Mouse (Mus musculus) bone marrow, adult 2 months (tissue): ENCODE results near the gene Ctsa. TPM values are rescaled to one million over a fixed set of nuclear protein-coding genes. Genes with fewer than 3 reads are reported as not detected.
"Not testable (repeated sequence)": the region's sequence is repeated elsewhere in the genome, so short reads cannot be mapped to it uniquely, and the experiment has no call there.

Experiments
- H3K27ac ChIP-seq: fragments of 200-500 bp; 2 replicates; pipeline ENCODE4 v1.5.1; 2012; ENCODE audit warnings: low read depth, mild to moderate bottlenecking, control low read depth, inconsistent platforms, low read length; ENCODE audit not compliant: control insufficient read depth, poor library complexity, insufficient read depth
- H3K4me1 ChIP-seq: fragments of 200-500 bp; 2 replicates; pipeline ENCODE4 v1.6.1; 2011; ENCODE audit warnings: low read length; ENCODE audit not compliant: control insufficient read depth, insufficient read depth
- H3K4me3 ChIP-seq: fragments of 200-500 bp; replicated peaks from 2 replicates; pipeline ENCODE3; 2011; ENCODE audit warnings: mild to moderate bottlenecking, low read depth, low read length, control low read depth; ENCODE audit not compliant: control insufficient read depth
- CTCF ChIP-seq: fragments of 200-500 bp; IDR thresholded peaks from 2 replicates; pipeline ENCODE4 v1.5.1; 2011; ENCODE audit warnings: low read length, control low read depth; ENCODE audit not compliant: control insufficient read depth, insufficient read depth
- POLR2A ChIP-seq: fragments of 200-500 bp; IDR thresholded peaks from 2 replicates; pipeline ENCODE4 v1.6.1; 2011; ENCODE audit warnings: low read depth, mild to moderate bottlenecking, control low read depth, low read length, borderline replicate concordance; ENCODE audit not compliant: control insufficient read depth
- WGBS: fragments of 180-500 bp; shearing (Covaris S2); methylation state at CpG from one replicate; pipeline ENCODE4 v1.1.7; 2018; 5-methylcytosine and 5-hydroxymethylcytosine counted together
- polyA plus RNA-seq: library from polyadenylated mRNA; stranded (reverse); fragments of >200 nt; gene quantifications from 2 replicates; pipeline ENCODE4 v1.2.4, GENCODE M21; 2011; ENCODE audit warnings: low replicate concordance; ENCODE audit not compliant: missing spikeins, insufficient read depth, insufficient read length

Gene Ctsa
- polyA plus RNA-seq, 1 experiment: 109 TPM

DNA sequence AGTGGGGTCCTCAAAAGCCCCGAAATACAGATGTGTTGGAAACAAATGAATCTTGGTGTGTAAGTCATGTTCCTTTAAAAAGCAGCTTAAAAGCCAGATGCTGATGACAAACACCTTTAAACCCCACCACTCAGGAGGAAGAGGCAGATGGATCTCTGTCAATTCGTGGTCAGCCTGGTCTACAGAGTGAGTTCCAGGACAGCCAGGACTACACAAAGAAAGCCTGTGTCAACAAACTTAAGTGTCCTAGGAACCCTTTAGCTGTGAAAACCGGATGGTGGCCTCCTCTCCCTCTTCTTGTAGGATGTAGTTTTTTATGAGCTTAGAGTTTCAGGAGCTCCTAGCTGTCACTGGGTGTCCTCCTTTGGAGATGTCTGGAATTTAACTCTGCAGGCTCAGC, 40.9 kb downstream of the Ctsa start:
- no peak for TF ChIP-seq CTCF
- TF ChIP-seq POLR2A: no peak
- 60% methylated on average over 3 of the region's 3 CpGs for WGBS
- peaks cover 4% of the 10 kb centered on the region; the same call in 1 of the 2 replicates for H3K4me1 ChIP-seq
- no peak overlapping the region for H3K27ac ChIP-seq
- H3K4me3 ChIP-seq: no peak overlapping the region

DNA sequence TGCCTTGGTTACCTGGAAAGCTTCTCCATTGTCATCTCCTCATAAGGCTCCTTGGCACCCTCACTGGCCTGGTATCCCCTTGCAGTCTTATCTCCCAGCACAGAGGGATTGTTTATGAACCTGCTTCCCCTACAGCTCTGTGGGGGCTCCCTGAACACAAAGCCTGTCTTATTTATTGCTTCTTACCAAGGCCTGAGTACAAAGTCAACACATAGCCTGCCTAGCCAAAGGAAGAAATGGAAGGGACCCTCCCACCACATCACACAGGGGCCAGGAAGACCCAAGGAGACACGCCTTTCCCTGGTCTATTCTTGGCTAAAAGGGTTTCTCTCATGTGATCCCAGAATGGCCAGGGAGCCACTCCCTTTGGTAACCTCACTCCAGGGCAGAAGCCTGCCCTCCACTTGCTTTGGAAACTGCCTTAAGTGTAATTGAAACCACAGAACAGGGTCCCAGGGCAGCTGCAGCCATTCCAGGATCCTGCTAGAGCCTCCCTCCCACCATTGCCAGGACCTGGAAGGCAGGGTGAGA, 41.6 kb downstream of the Ctsa start:
- WGBS: 51% methylated on average over 1 of the region's 1 CpGs
- TF ChIP-seq POLR2A (no peak), CTCF (no peak)
- no peak overlapping the region for H3K4me3 ChIP-seq
- H3K27ac ChIP-seq: no peak overlapping the region
- H3K4me1 ChIP-seq: peaks cover 2% of the 10 kb centered on the region; the same call in 1 of the 2 replicates

DNA sequence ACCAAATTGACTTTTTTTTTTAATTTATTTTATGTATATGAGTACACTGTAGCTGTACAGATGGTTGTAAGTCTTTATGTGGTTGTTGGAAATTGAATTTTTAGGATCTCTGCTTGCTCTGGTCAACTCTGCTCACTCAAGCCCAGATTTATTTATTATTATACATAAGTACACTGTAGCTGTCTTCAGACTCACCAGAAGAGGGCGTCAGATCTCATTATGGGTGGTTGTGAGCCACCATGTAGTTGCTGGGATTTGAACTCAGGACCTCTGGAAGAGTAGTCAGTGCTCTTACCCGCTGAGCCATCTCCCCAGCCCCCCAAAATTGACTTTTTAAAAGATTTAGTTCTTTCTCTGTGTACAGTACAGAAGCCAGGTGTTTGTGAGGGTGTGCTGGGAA, 43.0 kb downstream of the Ctsa start:
- H3K27ac ChIP-seq, H3K4me1 ChIP-seq, H3K4me3 ChIP-seq: not testable (repeated sequence)
- WGBS: 65% methylated on average over 2 of the region's 2 CpGs

DNA sequence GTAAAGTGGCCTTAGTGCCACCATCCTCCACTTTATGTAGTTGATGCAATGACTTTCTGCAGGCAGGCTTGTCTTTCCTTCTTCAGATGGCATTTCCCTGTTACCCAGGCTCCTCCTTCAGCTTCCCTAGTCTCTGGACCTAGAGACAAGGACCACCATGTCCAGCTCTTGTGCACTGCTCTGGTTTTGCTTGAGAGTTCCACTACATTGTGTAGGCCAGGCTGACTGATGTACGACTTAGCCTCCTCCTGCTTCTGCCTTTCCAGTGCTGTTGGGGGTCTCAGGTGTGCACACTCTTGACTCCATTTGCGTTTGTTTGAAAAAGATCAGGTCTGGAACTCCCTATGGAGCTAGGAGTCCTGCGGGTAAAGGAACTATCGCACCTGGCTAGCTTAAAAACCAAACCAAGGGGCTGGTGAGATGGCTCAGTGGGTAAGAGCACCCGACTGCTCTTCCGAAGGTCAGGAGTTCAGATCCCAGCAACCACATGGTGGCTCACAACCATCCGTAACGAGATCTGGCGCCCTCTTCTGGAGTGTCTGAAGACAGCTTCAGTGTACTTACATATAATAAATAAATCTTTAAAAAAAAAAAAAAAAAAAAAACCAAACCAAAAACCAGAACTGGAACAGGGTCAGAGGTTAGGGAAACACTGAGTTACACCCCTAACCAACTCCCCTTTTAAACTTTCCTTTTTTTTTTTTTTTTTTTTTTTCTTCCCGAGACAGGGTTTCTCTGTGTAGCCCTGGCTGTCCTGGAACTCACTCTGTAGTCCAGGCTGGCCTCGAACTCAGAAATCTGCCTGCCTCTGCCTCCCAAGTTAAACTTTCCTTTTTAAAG, 44.9 kb downstream of the Ctsa start:
- not testable (repeated sequence) for H3K4me1 ChIP-seq, H3K27ac ChIP-seq, H3K4me3 ChIP-seq
- 70% methylated on average over 11 of the region's 11 CpGs for WGBS

DNA sequence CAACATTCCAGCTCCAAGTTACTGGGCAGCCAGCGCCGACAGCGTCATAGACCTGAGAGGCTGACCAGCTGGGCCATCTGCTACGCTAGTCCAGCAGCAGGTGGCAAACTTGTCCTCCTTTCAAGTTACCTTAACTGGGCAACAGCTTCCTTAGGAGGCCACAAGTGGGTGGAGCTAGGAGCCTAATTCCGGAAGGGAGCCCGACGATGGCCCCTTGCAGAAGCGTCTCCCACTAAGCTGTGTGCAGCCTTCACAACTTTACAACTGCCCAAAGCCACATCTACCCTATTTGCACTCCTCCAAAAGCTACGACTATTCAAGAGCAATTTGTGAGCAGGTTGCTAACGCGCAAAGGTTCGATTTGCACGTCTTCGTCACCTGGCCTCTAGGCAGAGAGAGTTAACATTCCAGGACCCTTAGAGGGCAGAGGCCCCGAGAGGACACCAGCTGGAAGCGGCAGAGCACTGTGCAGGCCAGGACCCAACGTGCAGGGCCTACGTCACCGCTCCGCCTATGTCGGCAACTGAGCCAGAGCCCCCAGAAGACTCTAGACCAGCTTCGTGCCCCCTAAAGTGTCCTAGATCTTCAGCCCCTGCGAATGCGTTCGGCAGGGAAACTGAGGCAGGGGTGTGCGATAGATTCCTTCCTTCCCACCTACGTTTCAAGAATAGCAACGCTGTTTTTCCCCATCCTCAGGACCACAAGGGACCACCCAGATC, 46.0 kb downstream of the Ctsa start:
- Histone ChIP-seq H3K4me3 (peak overlapping the region; percentile 91), H3K27ac (peak overlapping the region; percentile 100), H3K4me1 (peaks cover 2% of the 10 kb centered on the region; the same call in 1 of the 2 replicates)
- whole genome bisulfite sequencing: 1% methylated on average over 28 of the region's 28 CpGs
- peak; percentile 49; the same call in 1 of the 2 replicates for TF ChIP-seq POLR2A
- TF ChIP-seq CTCF: peak; percentile 50; the same call in 1 of the 2 replicates

DNA sequence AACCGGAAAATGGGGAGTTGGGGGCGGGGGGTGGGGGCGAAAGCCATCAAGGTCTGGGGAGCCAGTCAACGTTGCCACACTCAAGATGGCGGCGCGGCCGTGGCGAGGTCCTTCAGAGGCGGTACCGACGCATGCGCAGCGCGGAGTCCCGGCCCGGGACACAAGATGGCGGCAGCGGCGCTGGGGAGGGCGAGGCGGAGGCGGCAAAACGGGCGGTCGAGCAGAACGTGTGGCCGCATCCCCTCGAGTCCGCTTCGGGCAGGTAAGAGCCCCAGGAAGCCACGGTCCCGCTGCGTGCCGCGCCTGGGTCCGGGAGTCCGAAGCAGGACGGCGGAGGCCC, 46.5 kb downstream of the Ctsa start, which contains the start of gene Pcif1:
Gene Pcif1, plus strand, starts transcription at position 77 of the 340 bp plus-strand sequence.
- TF ChIP-seq CTCF: no peak
- peak; percentile 98 for TF ChIP-seq POLR2A
- WGBS: under 1% methylated on average over 40 of the region's 40 CpGs
- H3K4me3 ChIP-seq: peak within 1 kb of the TSS; percentile 91

DNA sequence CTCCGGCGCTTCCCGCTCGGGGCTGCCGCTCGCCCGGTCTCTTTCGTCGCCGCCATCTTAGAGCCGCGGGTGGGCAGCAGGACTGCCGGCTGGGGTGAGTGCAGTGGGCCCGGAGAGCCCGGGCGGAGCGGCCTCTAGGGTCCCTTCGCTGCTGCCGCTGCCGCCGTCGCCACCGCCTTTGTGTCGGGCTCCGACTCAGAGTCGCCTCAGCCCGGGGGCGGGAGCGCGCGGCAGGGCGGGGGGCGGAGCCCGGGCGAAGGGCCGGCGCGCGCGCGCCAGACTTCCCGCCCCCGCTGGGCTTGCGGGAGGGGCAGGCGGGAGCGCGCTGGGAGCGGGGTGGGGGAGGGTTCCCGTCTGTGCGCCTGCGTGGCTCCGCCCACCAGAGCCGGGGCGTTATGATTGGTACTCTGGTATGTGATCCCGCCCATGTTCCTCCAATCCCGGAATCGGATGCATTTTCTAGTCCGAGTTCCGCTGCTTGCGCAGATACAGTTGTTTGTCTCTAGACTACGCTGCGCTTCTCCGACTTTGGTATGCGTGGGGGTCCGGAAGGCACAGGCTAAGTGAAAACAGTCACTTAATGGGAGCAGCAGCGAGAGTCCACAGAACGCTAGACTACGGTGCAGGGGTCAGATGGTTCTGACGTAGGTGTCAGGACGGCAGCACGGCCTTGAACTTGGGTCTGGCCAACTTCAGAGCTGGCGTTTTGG, 47.0 kb downstream of the Ctsa start:
- Histone ChIP-seq H3K4me1 (peaks cover 2% of the 10 kb centered on the region; the same call in 1 of the 2 replicates), H3K27ac (peak overlapping the region; percentile 100), H3K4me3 (peak overlapping the region; percentile 91)
- WGBS: under 1% methylated on average over 71 of the region's 72 CpGs
- TF ChIP-seq POLR2A (peak; percentile 33; the same call in 1 of the 2 replicates), CTCF (0 out of 2 replicates have a peak, but pooled peaks have one; percentile 1)

More for the DNA sequence above, 46.5 kb downstream of the Ctsa start, which contains the start of gene Pcif1:
- Histone ChIP-seq H3K27ac (peak within 1 kb of the TSS; percentile 100), H3K4me1 (peaks cover 2% of the 10 kb centered on the region; the same call in 1 of the 2 replicates)

DNA sequence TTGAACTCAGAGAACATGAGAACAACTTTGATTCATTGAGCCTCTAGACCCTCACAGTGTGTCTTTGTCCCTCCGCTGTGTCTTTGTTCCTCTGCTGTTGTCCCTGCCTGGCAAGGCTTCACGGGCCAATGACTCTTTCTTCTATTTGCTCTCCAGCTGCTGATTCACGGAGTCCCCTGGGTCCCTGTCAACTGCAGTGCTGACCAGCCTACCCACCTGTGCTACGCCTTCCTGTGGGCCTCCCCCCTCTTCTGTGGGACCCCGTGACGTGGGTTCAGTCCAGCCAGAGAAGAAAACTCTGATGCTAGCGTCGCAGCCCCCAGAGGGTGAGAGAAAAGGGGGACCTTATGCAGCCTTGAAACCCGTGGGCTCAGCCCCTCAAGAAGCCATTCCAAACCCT, 49.9 kb downstream of the Ctsa start:
- no peak overlapping the region for H3K4me3 ChIP-seq
- H3K4me1 ChIP-seq: peaks cover 2% of the 10 kb centered on the region; the same call in 1 of the 2 replicates
- H3K27ac ChIP-seq: no peak overlapping the region
- TF ChIP-seq CTCF: no peak
- TF ChIP-seq POLR2A: no peak
- WGBS: 82% methylated on average over 9 of the region's 9 CpGs
